Mouse (Mus musculus): Measurements from ENCODE around the gene Crnkl1. TPM values are rescaled to one million over a fixed set of nuclear protein-coding genes. Genes with fewer than 3 reads are reported as not detected.

The Crnkl1 gene
- polyA plus RNA-seq, 1 experiment from 2014 or later: 27.7 TPM

Small RNA genes within 50 kb of the gene (microRNA-seq; reads per million reads assigned to microRNA genes)
- not detected for gene Gm25026 (ENCODE audit: borderline number of aligned reads)

Other genes starting within 250 kb of the Crnkl1 start
- 151 and 160 TPM in 2 replicates for gene Naa20, start 32.9 kb downstream of the Crnkl1 start, polyA plus RNA-seq (2015; fragmentation: Nextera tagmentation; extraction: Ambion mirVana)
- 1.9 and 3.4 TPM in 2 replicates for gene Cfap61, start 230 bp downstream of the Crnkl1 start, polyA plus RNA-seq (2015; fragmentation: Nextera tagmentation; extraction: Ambion mirVana)

Measured in embryonic facial prominence, embryonic 15.5 days (tissue).